Mouse (Mus musculus): ENCODE data around the gene Mfn2. TPM values are rescaled to one million over a fixed set of nuclear protein-coding genes. Genes with fewer than 3 reads are reported as not detected.

Mfn2 gene
- polyA plus RNA-seq, 1 experiment from 2014 or later = 31.0 TPM

DNA sequence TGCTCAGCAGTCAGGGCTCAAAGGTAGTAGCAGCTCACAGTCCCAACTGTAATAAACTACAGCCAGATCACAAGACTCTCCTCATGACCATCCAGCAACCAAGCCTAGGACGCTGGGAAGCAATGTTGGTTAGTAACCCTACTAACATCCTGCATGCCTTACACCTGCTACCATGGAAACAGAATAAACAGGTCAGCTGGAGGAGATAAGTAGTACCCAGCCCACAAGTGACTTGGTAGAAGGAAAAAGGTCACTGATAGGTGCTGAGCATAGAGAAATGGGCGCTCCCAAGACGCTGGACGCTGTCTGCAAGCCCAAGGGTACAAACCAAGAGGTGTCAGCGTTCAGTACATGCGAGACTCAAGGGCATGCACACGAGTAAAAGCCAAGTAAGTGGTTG, 4.1 kb downstream of the Mfn2 start:
- H3K4me2 ChIP-seq (replicated peaks; ENCODE audit: low read depth, low read length) = no peak overlapping the region
- H3K4me1 ChIP-seq (ENCODE audit: control insufficient read depth, insufficient read depth, low read length) = no peaks in the 10 kb centered on the region
- no peak overlapping the region for H3K27ac ChIP-seq (ENCODE audit: low read depth, low read length)
- H3K9ac ChIP-seq (ENCODE audit: low read depth, low read length) = no peak overlapping the region
- no peak for ATAC-seq (ENCODE audit: low FRiP score, low TSS enrichment)
- no peaks in the 10 kb centered on the region for H3K27me3 ChIP-seq (ENCODE audit: control insufficient read depth, insufficient read depth, low read length)
- WGBS = 86% methylated on average over 7 of the region's 7 CpGs
- H3K9me3 ChIP-seq (ENCODE audit: control insufficient read depth, low read length) = no peaks in the 10 kb centered on the region
- peaks cover 64% of the 10 kb centered on the region for H3K36me3 ChIP-seq (ENCODE audit: control insufficient read depth, insufficient read depth, low read length)
- H3K4me3 ChIP-seq (ENCODE audit: low read length) = no peak overlapping the region

DNA sequence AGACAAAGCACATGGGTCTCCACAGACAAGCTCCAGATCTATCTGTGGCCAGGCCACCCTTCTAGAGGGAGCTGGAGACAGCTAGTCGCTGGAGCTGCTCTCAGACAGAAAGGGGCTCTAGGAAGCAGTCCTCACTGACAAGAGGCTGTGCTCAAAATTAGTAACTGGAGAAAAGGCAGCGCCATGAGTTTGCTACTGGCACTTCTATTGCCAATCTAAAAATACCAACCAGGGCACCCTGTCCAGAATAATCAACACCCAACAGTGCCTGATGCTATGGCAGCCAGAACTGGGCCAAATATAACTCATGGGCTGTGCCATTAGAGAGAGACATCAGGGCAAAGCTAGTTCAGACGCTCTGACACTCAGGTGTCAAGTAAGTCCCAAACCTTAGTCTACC, 7.2 kb downstream of the Mfn2 start:
- Histone ChIP-seq H3K9ac (ENCODE audit: low read depth, low read length) (no peak overlapping the region), H3K4me2 (replicated peaks; ENCODE audit: low read depth, low read length) (no peak overlapping the region), H3K9me3 (ENCODE audit: control insufficient read depth, low read length) (no peaks in the 10 kb centered on the region), H3K36me3 (ENCODE audit: control insufficient read depth, insufficient read depth, low read length) (peaks cover 73% of the 10 kb centered on the region), H3K4me1 (ENCODE audit: control insufficient read depth, insufficient read depth, low read length) (no peaks in the 10 kb centered on the region), H3K4me3 (ENCODE audit: low read length) (no peak overlapping the region), H3K27ac (ENCODE audit: low read depth, low read length) (no peak overlapping the region), H3K27me3 (ENCODE audit: control insufficient read depth, insufficient read depth, low read length) (no peaks in the 10 kb centered on the region)
- no peak for ATAC-seq (ENCODE audit: low FRiP score, low TSS enrichment)
- 84% methylated on average over 3 of the region's 3 CpGs for WGBS

DNA sequence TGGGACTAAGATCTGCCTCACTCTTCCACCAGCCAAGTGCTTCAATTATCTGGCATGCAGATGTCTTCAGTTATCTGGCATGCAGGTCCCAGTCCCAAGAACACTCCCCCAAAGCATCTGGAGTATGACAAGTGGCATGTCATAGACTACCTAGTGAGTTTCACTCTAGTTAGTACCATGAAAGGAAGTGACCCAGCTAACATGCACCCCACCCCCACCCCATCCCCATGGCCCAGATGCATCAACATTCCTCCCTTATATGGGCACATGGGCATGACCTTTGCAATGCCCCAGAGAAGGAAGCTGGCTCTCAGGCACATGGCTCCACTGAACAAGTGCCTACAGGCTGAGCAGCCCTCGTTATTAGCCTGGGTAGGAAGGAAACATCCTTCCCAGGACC, 8.1 kb downstream of the Mfn2 start:
- peaks cover 75% of the 10 kb centered on the region for H3K36me3 ChIP-seq (ENCODE audit: control insufficient read depth, insufficient read depth, low read length)
- H3K9ac ChIP-seq (ENCODE audit: low read depth, low read length) = no peak overlapping the region
- H3K4me1 ChIP-seq (ENCODE audit: control insufficient read depth, insufficient read depth, low read length) = no peaks in the 10 kb centered on the region
- no peaks in the 10 kb centered on the region for H3K9me3 ChIP-seq (ENCODE audit: control insufficient read depth, low read length)
- no peak overlapping the region for H3K27ac ChIP-seq (ENCODE audit: low read depth, low read length)
- no peak for ATAC-seq (ENCODE audit: low FRiP score, low TSS enrichment)
- H3K27me3 ChIP-seq (ENCODE audit: control insufficient read depth, insufficient read depth, low read length) = no peaks in the 10 kb centered on the region
- no peak overlapping the region for H3K4me2 ChIP-seq (replicated peaks; ENCODE audit: low read depth, low read length)
- WGBS = 63% methylated on average over 1 of the region's 1 CpGs
- no peak overlapping the region for H3K4me3 ChIP-seq (ENCODE audit: low read length)

DNA sequence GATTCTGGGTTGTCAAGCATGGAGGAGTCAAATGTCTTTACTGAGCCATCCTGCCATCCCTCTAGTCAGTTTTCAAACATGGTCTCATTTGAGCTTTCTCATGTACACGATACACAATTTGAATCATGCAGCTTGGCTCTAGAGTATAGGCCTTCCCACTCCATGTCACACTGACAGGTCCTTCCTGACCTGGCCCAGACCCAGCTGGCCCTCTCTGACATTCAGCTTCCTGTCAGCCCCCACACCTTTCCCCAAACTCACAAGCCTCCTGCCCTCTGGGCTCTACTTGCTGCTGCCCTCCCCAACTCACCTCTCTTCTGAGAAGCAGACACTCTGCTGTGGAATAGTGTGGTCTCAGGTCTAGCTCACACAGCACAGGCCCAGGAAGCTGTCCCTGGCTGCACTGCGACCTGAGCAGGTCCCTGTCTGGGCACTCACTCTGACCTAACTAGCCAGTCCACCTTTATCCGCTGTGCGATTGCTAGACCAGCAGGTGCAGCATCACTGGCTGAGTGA, 8.6 kb downstream of the Mfn2 start:
- H3K4me2 ChIP-seq (replicated peaks; ENCODE audit: low read depth, low read length) = no peak overlapping the region
- no peak overlapping the region for H3K4me3 ChIP-seq (ENCODE audit: low read length)
- H3K4me1 ChIP-seq (ENCODE audit: control insufficient read depth, insufficient read depth, low read length) = no peaks in the 10 kb centered on the region
- no peaks in the 10 kb centered on the region for H3K9me3 ChIP-seq (ENCODE audit: control insufficient read depth, low read length)
- H3K27me3 ChIP-seq (ENCODE audit: control insufficient read depth, insufficient read depth, low read length) = no peaks in the 10 kb centered on the region
- 88% methylated on average over 4 of the region's 4 CpGs for WGBS
- no peak overlapping the region for H3K9ac ChIP-seq (ENCODE audit: low read depth, low read length)
- no peak overlapping the region for H3K27ac ChIP-seq (ENCODE audit: low read depth, low read length)
- ATAC-seq (ENCODE audit: low FRiP score, low TSS enrichment) = no peak
- H3K36me3 ChIP-seq (ENCODE audit: control insufficient read depth, insufficient read depth, low read length) = peaks cover 77% of the 10 kb centered on the region

DNA sequence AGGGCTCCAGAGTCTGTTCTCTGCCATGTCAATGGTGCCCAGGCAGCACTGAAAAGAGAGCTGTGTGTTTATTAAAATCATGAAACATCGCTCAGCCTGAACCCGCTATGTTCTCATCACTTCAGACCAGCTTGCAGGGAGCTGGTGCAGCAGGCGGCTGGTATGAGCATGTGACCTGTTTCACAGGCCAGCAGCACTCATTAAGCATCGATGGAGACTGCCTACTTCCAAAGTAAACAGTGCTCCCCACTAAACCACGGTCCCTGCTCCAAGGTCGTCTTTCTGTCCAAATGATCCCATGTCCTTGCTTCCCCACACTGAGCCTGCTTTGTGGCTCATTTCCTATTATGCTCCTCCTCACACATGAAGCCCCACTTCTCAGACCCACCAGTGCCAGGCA, 14.2 kb downstream of the Mfn2 start:
- Histone ChIP-seq H3K9me3 (ENCODE audit: control insufficient read depth, low read length) (no peaks in the 10 kb centered on the region), H3K9ac (ENCODE audit: low read depth, low read length) (no peak overlapping the region), H3K27ac (ENCODE audit: low read depth, low read length) (no peak overlapping the region), H3K27me3 (ENCODE audit: control insufficient read depth, insufficient read depth, low read length) (no peaks in the 10 kb centered on the region), H3K4me1 (ENCODE audit: control insufficient read depth, insufficient read depth, low read length) (no peaks in the 10 kb centered on the region), H3K36me3 (ENCODE audit: control insufficient read depth, insufficient read depth, low read length) (peaks cover 72% of the 10 kb centered on the region), H3K4me2 (replicated peaks; ENCODE audit: low read depth, low read length) (no peak overlapping the region), H3K4me3 (ENCODE audit: low read length) (no peak overlapping the region)
- no peak for ATAC-seq (ENCODE audit: low FRiP score, low TSS enrichment)
- WGBS = 81% methylated on average over 6 of the region's 6 CpGs

DNA sequence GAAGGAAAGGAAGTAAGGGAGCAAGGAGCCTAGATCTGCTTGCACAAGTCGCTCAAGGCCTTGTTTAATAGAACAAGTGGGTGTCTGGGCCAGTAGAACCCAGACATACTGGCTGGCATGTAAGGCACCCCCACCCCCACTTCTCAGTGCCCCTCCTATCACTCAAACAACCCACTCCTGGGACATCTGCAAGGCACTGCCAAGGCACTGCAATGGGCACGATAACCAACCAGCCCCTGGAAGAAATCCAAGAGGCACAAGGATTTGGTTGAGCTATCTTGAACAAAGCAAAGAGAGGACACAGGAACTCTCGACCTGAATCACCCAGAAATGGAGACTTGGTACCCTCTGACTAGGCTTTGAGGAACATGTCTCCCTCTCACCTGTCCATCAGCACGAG, 16.3 kb downstream of the Mfn2 start:
- Histone ChIP-seq H3K4me2 (replicated peaks; ENCODE audit: low read depth, low read length) (no peak overlapping the region), H3K9me3 (ENCODE audit: control insufficient read depth, low read length) (no peaks in the 10 kb centered on the region), H3K27ac (ENCODE audit: low read depth, low read length) (no peak overlapping the region), H3K9ac (ENCODE audit: low read depth, low read length) (no peak overlapping the region), H3K36me3 (ENCODE audit: control insufficient read depth, insufficient read depth, low read length) (peaks cover 82% of the 10 kb centered on the region), H3K4me3 (ENCODE audit: low read length) (no peak overlapping the region), H3K27me3 (ENCODE audit: control insufficient read depth, insufficient read depth, low read length) (no peaks in the 10 kb centered on the region), H3K4me1 (ENCODE audit: control insufficient read depth, insufficient read depth, low read length) (no peaks in the 10 kb centered on the region)
- 92% methylated on average over 4 of the region's 4 CpGs for WGBS
- no peak for ATAC-seq (ENCODE audit: low FRiP score, low TSS enrichment)

DNA sequence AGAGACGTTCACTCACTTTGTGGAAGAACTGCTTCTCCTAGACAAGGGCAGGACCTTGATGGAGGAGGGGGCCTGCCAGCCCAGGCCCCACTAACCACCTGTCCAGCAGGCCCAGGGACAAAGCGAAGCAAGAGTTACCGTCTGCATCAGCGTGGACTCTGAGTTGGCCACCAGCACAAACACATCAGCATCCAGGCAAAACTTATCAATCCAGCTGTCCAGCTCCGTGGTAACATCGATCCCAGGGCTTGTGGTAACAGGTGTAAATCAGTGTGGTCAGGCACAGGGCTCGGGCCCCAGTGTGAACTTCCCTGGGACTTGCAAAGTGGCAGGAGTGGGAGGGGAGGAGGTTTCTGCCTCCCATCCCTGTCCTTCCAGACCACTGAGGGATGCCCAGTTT, 17.2 kb downstream of the Mfn2 start:
- 94% methylated on average over 7 of the region's 7 CpGs for WGBS
- no peaks in the 10 kb centered on the region for H3K4me1 ChIP-seq (ENCODE audit: control insufficient read depth, insufficient read depth, low read length)
- H3K36me3 ChIP-seq (ENCODE audit: control insufficient read depth, insufficient read depth, low read length) = peaks cover 86% of the 10 kb centered on the region
- H3K27ac ChIP-seq (ENCODE audit: low read depth, low read length) = no peak overlapping the region
- H3K4me3 ChIP-seq (ENCODE audit: low read length) = no peak overlapping the region
- no peak overlapping the region for H3K4me2 ChIP-seq (replicated peaks; ENCODE audit: low read depth, low read length)
- no peak for ATAC-seq (ENCODE audit: low FRiP score, low TSS enrichment)
- H3K27me3 ChIP-seq (ENCODE audit: control insufficient read depth, insufficient read depth, low read length) = no peaks in the 10 kb centered on the region
- no peak overlapping the region for H3K9ac ChIP-seq (ENCODE audit: low read depth, low read length)
- no peaks in the 10 kb centered on the region for H3K9me3 ChIP-seq (ENCODE audit: control insufficient read depth, low read length)

DNA sequence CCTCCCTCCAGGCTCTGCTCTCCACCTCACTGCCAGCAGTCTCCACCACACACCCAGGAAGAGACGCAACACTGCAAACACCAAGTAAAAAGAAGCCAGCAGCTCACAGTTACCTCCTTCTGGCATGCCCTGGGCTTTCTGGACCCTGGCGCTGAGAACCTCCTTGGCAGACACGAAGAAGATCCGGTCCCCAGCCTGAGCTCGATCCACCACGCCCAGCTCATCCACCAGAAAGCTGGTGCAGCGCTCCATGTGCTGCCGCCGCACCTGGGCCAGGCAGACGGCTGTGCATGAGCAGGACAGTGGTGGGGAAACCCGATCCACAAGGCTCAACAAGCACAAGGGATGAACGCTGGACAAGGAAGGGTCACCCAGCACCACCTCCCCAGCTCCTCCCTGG, 18.3 kb downstream of the Mfn2 start:
- Histone ChIP-seq H3K9me3 (ENCODE audit: control insufficient read depth, low read length) (no peaks in the 10 kb centered on the region), H3K4me1 (ENCODE audit: control insufficient read depth, insufficient read depth, low read length) (no peaks in the 10 kb centered on the region), H3K4me3 (ENCODE audit: low read length) (no peak overlapping the region), H3K9ac (ENCODE audit: low read depth, low read length) (no peak overlapping the region), H3K4me2 (replicated peaks; ENCODE audit: low read depth, low read length) (no peak overlapping the region), H3K27ac (ENCODE audit: low read depth, low read length) (no peak overlapping the region), H3K27me3 (ENCODE audit: control insufficient read depth, insufficient read depth, low read length) (no peaks in the 10 kb centered on the region), H3K36me3 (ENCODE audit: control insufficient read depth, insufficient read depth, low read length) (peaks cover 90% of the 10 kb centered on the region)
- no peak; the same call in 1 of the 2 replicates for ATAC-seq (ENCODE audit: low FRiP score, low TSS enrichment)
- WGBS = 82% methylated on average over 12 of the region's 12 CpGs

DNA sequence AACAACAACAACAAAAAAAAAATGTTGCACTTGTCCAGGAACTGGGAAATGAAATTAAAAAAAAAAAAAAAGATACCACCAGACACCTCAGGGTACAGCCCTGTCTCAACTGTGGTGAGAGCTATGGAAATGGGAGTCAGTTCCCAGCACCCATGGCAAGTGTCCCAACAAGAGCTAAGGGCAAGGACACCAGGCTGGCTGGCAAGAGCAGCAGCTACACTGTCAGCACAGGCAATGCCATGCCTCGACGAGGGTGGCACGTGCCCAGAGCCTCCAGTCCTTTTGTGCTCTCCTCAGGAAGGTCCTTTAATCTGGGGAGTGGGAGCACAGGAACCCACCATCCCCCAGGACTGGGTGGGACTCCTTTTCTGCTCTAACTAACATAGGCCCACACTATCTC, 20.4 kb downstream of the Mfn2 start:
- no peak overlapping the region for H3K27ac ChIP-seq (ENCODE audit: low read depth, low read length)
- H3K4me1 ChIP-seq (ENCODE audit: control insufficient read depth, insufficient read depth, low read length) = no peaks in the 10 kb centered on the region
- H3K9ac ChIP-seq (ENCODE audit: low read depth, low read length) = no peak overlapping the region
- H3K4me2 ChIP-seq (replicated peaks; ENCODE audit: low read depth, low read length) = no peak overlapping the region
- 96% methylated on average over 3 of the region's 3 CpGs for WGBS
- H3K27me3 ChIP-seq (ENCODE audit: control insufficient read depth, insufficient read depth, low read length) = no peaks in the 10 kb centered on the region
- no peaks in the 10 kb centered on the region for H3K9me3 ChIP-seq (ENCODE audit: control insufficient read depth, low read length)
- H3K4me3 ChIP-seq (ENCODE audit: low read length) = no peak overlapping the region
- H3K36me3 ChIP-seq (ENCODE audit: control insufficient read depth, insufficient read depth, low read length) = peaks cover 85% of the 10 kb centered on the region
- ATAC-seq (ENCODE audit: low FRiP score, low TSS enrichment) = no peak

DNA sequence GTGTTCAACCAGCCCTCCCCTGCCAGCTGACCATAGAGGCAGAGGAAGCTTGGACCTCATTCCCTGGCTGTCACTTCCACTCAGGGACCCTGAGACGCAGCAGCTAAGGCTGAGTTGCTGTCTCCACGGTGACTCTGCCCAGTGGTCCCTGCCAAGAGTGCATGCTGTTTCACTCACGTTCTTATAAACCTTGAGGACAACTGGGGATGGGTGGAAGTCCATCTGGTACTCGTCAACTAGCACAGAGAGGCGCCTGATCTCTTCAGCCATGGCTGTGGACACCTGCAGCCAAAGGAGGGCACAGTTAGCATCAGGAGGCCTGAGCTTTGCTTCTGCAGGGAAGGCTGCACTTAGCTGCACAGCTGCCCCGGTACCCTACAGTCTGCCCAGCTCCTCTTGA, 21.5 kb downstream of the Mfn2 start:
- Histone ChIP-seq H3K4me3 (ENCODE audit: low read length) (no peak overlapping the region), H3K36me3 (ENCODE audit: control insufficient read depth, insufficient read depth, low read length) (peaks cover 88% of the 10 kb centered on the region), H3K27ac (ENCODE audit: low read depth, low read length) (no peak overlapping the region), H3K4me1 (ENCODE audit: control insufficient read depth, insufficient read depth, low read length) (no peaks in the 10 kb centered on the region), H3K4me2 (replicated peaks; ENCODE audit: low read depth, low read length) (no peak overlapping the region), H3K9ac (ENCODE audit: low read depth, low read length) (no peak overlapping the region), H3K27me3 (ENCODE audit: control insufficient read depth, insufficient read depth, low read length) (no peaks in the 10 kb centered on the region), H3K9me3 (ENCODE audit: control insufficient read depth, low read length) (no peaks in the 10 kb centered on the region)
- 85% methylated on average over 6 of the region's 6 CpGs for WGBS
- no peak for ATAC-seq (ENCODE audit: low FRiP score, low TSS enrichment)
